Mouse (Mus musculus) right cerebral cortex, postnatal 4 days (tissue): ENCODE measurements around the gene Kctd19.
A peak's percentile ranks its signal among the peaks of the same experiment; 100 is the strongest.

Experiments used
- DNase-seq: peaks from one replicate; pipeline ENCODE4 v3.0.0-alpha.2; 2022

Gene Kctd19

GRCm38 (mm10) chr8:105413391-105413790 is at the start of gene Kctd19, which contains the start of gene Lrrc36:
Gene Kctd19 (minus strand): TSS chr8:105413502.
Gene Lrrc36 (plus strand): TSS chr8:105413571.
- peak; percentile 24 for DNase-seq

GRCm38 (mm10) chr8:105461085-105461803 is 47.9 kb upstream of the Kctd19 start:
- DNase-seq: no peak

GRCm38 (mm10) chr8:105455218-105455617 is 41.9 kb upstream of the Kctd19 start:
- DNase-seq: no peak

- DNase-seq: no peak
These were observed 40.8 kb upstream of the Kctd19 start for GRCm38 (mm10) chr8:105454088-105454487.

GRCm38 (mm10) chr8:105453296-105453695 is 40.0 kb upstream of the Kctd19 start:
- no peak for DNase-seq

GRCm38 (mm10) chr8:105451903-105452603 is 38.8 kb upstream of the Kctd19 start:
- DNase-seq: no peak

GRCm38 (mm10) chr8:105450977-105451376 is 37.7 kb upstream of the Kctd19 start:
- no peak for DNase-seq

GRCm38 (mm10) chr8:105448596-105448995 is 35.3 kb upstream of the Kctd19 start:
- DNase-seq: no peak

- no peak for DNase-seq
These were observed 34.9 kb upstream of the Kctd19 start for GRCm38 (mm10) chr8:105448188-105448587.

- DNase-seq: no peak
These were observed 32.8 kb upstream of the Kctd19 start for GRCm38 (mm10) chr8:105446127-105446552.

GRCm38 (mm10) chr8:105445296-105446126 is 32.2 kb upstream of the Kctd19 start:
- no peak for DNase-seq

GRCm38 (mm10) chr8:105442661-105443060 is 29.4 kb upstream of the Kctd19 start:
- DNase-seq: no peak

- peak; percentile 58 for DNase-seq
These were observed 28.1 kb upstream of the Kctd19 start for GRCm38 (mm10) chr8:105441433-105441832.

GRCm38 (mm10) chr8:105438865-105439264 is 25.6 kb upstream of the Kctd19 start:
- DNase-seq: peak; percentile 40

- no peak for DNase-seq
These were observed 23.9 kb upstream of the Kctd19 start for GRCm38 (mm10) chr8:105437078-105437748.

GRCm38 (mm10) chr8:105436218-105436617 is 22.9 kb upstream of the Kctd19 start:
- DNase-seq: no peak

GRCm38 (mm10) chr8:105434136-105434535 is 20.8 kb upstream of the Kctd19 start:
- no peak for DNase-seq

GRCm38 (mm10) chr8:105433511-105433910 is 20.2 kb upstream of the Kctd19 start:
- DNase-seq: no peak

GRCm38 (mm10) chr8:105433021-105433420 is 19.7 kb upstream of the Kctd19 start:
- DNase-seq: no peak

- DNase-seq: no peak
These were observed 18.6 kb upstream of the Kctd19 start for GRCm38 (mm10) chr8:105431743-105432515.

- no peak for DNase-seq
These were observed 13.6 kb upstream of the Kctd19 start for GRCm38 (mm10) chr8:105426878-105427277.

GRCm38 (mm10) chr8:105422006-105422405 is 8.7 kb upstream of the Kctd19 start:
- no peak for DNase-seq
